Mouse (Mus musculus): ENCODE measurements around the gene Tnp1. TPM values are rescaled to one million over a fixed set of nuclear protein-coding genes. Genes with fewer than 3 reads are reported as not detected.

Gene Tnp1
- polyA plus RNA-seq, 1 experiment from 2014 or later: not detected

Other genes starting within 250 kb of the Tnp1 start
- gene Igfbp2, start 191.4 kb downstream of the Tnp1 start, polyA plus RNA-seq (2016; fragmentation: Nextera tagmentation; extraction: Ambion mirVana): 427 and 524 TPM in 2 replicates
- gene Igfbp5, start 141.0 kb downstream of the Tnp1 start, polyA plus RNA-seq (2016; fragmentation: Nextera tagmentation; extraction: Ambion mirVana): 55.5 and 60.0 TPM in 2 replicates

All from forebrain, embryonic 12.5 days (tissue).